Mouse (Mus musculus) lung, postnatal 0 days (tissue): ENCODE results near the gene Gcn1l1. TPM values are rescaled to one million over a fixed set of nuclear protein-coding genes. Genes with fewer than 3 reads are reported as not detected.
A peak's percentile ranks its signal among the peaks of the same experiment; 100 is the strongest.

Experiments used
- ATAC-seq: fragments of 200-750 bp; cut with Nextera tagmentation; 2 replicates; pipeline ENCODE4 v1.8.0; 2017; ENCODE audit warnings: moderate library complexity
- DNase-seq: peaks from one replicate; pipeline ENCODE4 v3.0.0-alpha.2; 2016; ENCODE audit warnings: low spot score
- H3K27ac ChIP-seq: fragments of 300-500 bp; sonication (generic); 2 replicates; pipeline ENCODE4 v1.5.1; 2014; ENCODE audit warnings: antibody characterized with exemption, mild to moderate bottlenecking, low read length, mixed read lengths
- H3K27me3 ChIP-seq: fragments of 300-500 bp; sonication (generic); replicated peaks from 2 replicates; pipeline ENCODE4 v1.6.1; 2014; ENCODE audit warnings: low read length, mixed read lengths; ENCODE audit not compliant: insufficient read depth
- H3K36me3 ChIP-seq: fragments of 300-500 bp; sonication (generic); 2 replicates; pipeline ENCODE4 v1.6.1; 2014; ENCODE audit warnings: low read length, mixed read lengths; ENCODE audit not compliant: insufficient read depth
- H3K4me1 ChIP-seq: fragments of 300-500 bp; sonication (generic); 2 replicates; pipeline ENCODE4 v1.6.1; 2014; ENCODE audit warnings: antibody characterized with exemption, low read depth, low read length, mixed read lengths; ENCODE audit not compliant: insufficient read depth
- H3K4me2 ChIP-seq: fragments of 300-500 bp; sonication (generic); replicated peaks from 2 replicates; pipeline ENCODE4 v1.6.1; 2014; ENCODE audit warnings: low read depth, mild to moderate bottlenecking, low read length, moderate library complexity, mixed read lengths
- H3K4me3 ChIP-seq: fragments of 300-500 bp; sonication (generic); 2 replicates; pipeline ENCODE4 v1.5.1; 2014; ENCODE audit warnings: low read depth, low read length
- H3K9ac ChIP-seq: fragments of 300-500 bp; sonication (generic); replicated peaks from 2 replicates; pipeline ENCODE4 v1.6.1; 2014; ENCODE audit warnings: low read depth, mild to moderate bottlenecking
- H3K9me3 ChIP-seq: fragments of 300-500 bp; sonication (generic); 2 replicates; pipeline ENCODE4 v1.6.1; 2016; ENCODE audit warnings: low read length, mixed read lengths
- CTCF ChIP-seq: IDR thresholded peaks from 2 replicates; pipeline ENCODE4 v1.5.1; 2016; ENCODE audit warnings: antibody characterized with exemption, mild to moderate bottlenecking
- EP300 ChIP-seq: IDR thresholded peaks from 2 replicates; pipeline ENCODE4 v1.6.1; 2016; ENCODE audit warnings: antibody characterized with exemption, mild to moderate bottlenecking, control low read depth
- WGBS: fragments of 180-500 bp; shearing (Covaris S2); extraction: QIAGEN DNeasy Blood & Tissue Kit; methylation state at CpG from one replicate; pipeline ENCODE4 v1.1.7; 2014; 5-methylcytosine and 5-hydroxymethylcytosine counted together
- polyA plus RNA-seq: library from polyadenylated mRNA; unstranded; fragments of >200 nt; fragmentation: Nextera tagmentation; extraction: Ambion mirVana; gene quantifications from 2 replicates; pipeline ENCODE4 v1.2.1, GENCODE M21; 2015

Gene Gcn1l1
- polyA plus RNA-seq, 1 experiment from 2014 or later = 13.1 TPM

DNA sequence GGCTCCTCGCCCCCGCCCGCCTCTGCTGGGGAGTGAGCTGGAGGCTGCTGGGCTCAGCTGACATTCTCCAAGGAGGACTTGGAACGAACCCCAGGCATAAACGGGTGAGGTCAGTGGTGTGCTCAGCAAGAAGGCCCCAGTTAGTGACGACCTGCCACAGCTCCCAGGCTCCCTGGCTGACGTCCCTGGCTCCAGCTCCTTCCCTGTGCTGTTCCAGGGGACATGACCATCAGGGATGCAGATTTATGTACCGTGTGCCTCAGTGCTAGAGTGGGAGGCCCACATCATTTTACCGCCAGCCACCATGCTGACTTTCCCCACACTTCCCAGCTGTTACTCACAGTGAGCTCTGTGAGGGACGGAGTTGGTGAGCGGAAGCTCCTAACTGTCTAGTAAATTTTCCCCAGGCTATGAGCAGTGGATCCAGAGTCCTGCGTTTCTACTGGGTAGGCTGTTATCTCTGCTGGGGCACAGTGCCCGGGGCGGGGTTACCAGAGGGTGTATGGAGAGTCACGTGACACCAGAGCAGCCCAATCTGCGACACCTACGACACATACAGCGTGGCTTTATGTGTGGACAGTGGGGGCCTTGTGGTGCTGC, 33.3 kb upstream of the Gcn1l1 start:
- peak overlapping the region; percentile 19; the same call in 1 of the 2 replicates for H3K4me2 ChIP-seq
- 22% methylated on average over 18 of the region's 18 CpGs for WGBS
- ATAC-seq (peak; percentile 66), DNase-seq (peak; percentile 91)
- H3K9ac ChIP-seq = no peak overlapping the region
- peaks cover 56% of the 10 kb centered on the region for H3K4me1 ChIP-seq
- no peak overlapping the region for H3K4me3 ChIP-seq
- no peaks in the 10 kb centered on the region for H3K36me3 ChIP-seq
- no peaks in the 10 kb centered on the region for H3K27me3 ChIP-seq
- H3K9me3 ChIP-seq = no peaks in the 10 kb centered on the region
- TF ChIP-seq EP300 (no peak), CTCF (no peak)
- peak overlapping the region; percentile 92 for H3K27ac ChIP-seq

DNA sequence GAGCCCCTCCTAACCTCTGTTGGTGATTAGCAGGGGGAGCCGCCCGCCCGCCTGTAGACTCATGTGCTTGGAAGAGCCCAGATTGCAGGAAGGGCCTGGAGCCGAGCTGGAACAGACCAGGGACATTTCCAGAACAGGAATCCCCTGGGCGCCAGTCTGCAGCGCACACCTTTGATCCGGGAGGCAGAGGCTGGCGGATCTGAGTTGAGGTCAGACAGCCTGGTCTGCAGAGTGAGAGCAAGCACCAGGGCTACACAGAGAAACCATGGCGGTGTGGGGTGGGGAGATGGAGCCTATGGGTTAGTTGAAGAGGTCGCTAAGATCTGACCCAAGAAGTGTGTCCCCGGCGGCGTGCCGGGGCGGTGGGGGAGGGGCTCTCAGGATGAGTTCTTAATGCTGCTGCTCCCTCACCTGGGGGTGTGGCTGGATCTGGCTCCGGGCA, 30.7 kb upstream of the Gcn1l1 start:
- ATAC-seq = no peak
- peak; percentile 48 for DNase-seq
- Histone ChIP-seq H3K4me3 (no peak overlapping the region), H3K9ac (no peak overlapping the region), H3K36me3 (no peaks in the 10 kb centered on the region), H3K4me1 (peaks cover 57% of the 10 kb centered on the region), H3K9me3 (no peaks in the 10 kb centered on the region), H3K27me3 (no peaks in the 10 kb centered on the region), H3K4me2 (peak overlapping the region; percentile 25; the same call in 1 of the 2 replicates), H3K27ac (peak overlapping the region; percentile 69)
- TF ChIP-seq CTCF = no peak
- TF ChIP-seq EP300 = 0 out of 2 replicates have a peak, but pooled peaks have one; percentile 28
- WGBS = 25% methylated on average over 15 of the region's 16 CpGs

DNA sequence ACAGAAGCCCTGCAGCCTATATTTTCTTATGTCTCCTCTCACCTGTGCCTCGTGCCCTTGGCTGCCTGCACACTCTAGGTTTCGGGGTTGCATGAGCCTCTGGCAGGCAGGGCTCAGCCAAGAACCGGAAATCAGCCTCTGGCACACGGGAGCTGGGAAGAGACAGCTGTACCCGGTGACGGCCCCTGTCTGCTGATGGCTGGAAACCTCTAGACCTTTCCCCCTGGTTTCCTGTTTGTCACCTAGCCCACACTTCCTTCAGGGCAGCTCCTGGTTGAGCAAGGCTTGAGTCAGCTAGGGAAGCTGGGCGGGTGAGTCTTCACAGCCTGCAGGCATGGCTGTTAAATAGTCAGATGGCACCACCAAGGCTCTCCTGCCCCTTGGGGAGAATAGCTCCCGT, 30.2 kb upstream of the Gcn1l1 start:
- 16% methylated on average over 8 of the region's 8 CpGs for WGBS
- H3K27ac ChIP-seq = peak overlapping the region; percentile 69
- DNase-seq = peak; percentile 82

DNA sequence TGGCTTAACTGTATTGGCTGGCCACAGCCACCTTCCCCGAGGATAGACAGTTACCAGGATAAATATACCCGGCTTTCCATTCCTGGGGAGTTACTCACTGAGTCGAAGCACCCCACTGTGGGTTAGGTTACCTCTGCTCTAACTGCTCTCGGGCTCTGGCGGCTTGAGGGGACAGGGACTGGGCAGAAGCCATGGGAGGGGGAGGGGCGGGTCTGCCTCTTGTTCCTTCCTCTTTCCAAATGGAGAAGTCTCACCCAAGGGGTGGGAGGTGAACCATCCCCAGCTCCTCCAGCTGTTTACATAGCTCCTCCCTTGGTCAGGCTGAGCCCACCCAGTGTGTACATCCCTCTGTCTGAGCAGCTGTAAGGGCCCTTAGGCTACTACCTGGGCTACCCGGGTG, 29.4 kb upstream of the Gcn1l1 start:
- TF ChIP-seq EP300 (no peak), CTCF (no peak)
- 22% methylated on average over 7 of the region's 7 CpGs for WGBS
- peak; percentile 17 for ATAC-seq

More for the DNA sequence above, 30.2 kb upstream of the Gcn1l1 start:
- no peak overlapping the region for H3K4me3 ChIP-seq
- peaks cover 52% of the 10 kb centered on the region for H3K4me1 ChIP-seq
- 0 out of 2 replicates have a peak overlapping the region, but pooled peaks have one; percentile 30 for H3K4me2 ChIP-seq
- H3K9me3 ChIP-seq = no peaks in the 10 kb centered on the region
- TF ChIP-seq EP300 (no peak), CTCF (no peak)
- H3K27me3 ChIP-seq = no peaks in the 10 kb centered on the region
- peak; percentile 27; the same call in 1 of the 2 replicates for ATAC-seq
- no peaks in the 10 kb centered on the region for H3K36me3 ChIP-seq
- H3K9ac ChIP-seq = 0 out of 2 replicates have a peak overlapping the region, but pooled peaks have one; percentile 19

DNA sequence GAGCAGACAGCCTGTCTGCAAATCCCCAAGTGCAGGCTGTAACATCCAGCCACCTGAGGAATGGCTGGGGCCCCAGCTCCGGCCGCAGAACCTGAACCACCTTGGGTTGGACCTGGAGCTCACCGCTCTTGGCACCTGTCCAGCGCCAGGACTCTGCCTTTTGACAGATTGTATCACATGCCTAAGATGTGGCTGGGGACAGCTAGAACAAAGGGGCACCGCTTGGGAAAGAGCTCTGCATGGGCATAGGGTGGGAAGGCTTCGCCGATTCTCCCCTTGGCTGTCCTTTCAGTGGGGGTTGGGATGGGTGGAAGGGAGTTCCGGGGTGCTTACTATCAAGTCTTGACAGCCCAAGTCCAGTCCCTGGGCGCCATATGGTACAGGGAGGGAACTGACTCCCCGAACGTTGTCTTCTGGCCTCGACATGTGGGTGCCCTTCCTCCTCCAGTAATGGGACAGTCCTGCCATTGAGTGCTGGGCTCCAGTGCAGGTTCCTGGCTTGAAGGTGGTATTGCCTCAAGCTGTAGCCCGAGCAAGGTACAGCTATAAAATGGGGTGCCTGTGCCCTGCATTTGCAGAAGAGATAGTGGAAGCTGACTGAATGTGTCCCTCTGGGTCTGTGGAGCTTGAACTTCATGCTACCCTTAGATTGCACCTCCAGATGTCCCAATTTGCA, 26.9 kb upstream of the Gcn1l1 start:
- DNase-seq (no peak), ATAC-seq (no peak)
- Histone ChIP-seq H3K4me1 (peaks cover 31% of the 10 kb centered on the region), H3K36me3 (no peaks in the 10 kb centered on the region), H3K4me3 (no peak overlapping the region), H3K27ac (peak overlapping the region; percentile 14; the same call in 1 of the 2 replicates), H3K27me3 (no peaks in the 10 kb centered on the region), H3K9me3 (no peaks in the 10 kb centered on the region), H3K9ac (0 out of 2 replicates have a peak overlapping the region, but pooled peaks have one; percentile 2), H3K4me2 (0 out of 2 replicates have a peak overlapping the region, but pooled peaks have one; percentile 19)
- WGBS = 58% methylated on average over 13 of the region's 13 CpGs
- TF ChIP-seq EP300 (no peak), CTCF (no peak)

More for the DNA sequence above, 29.4 kb upstream of the Gcn1l1 start:
- Histone ChIP-seq H3K36me3 (no peaks in the 10 kb centered on the region), H3K27ac (peak overlapping the region; percentile 69), H3K4me2 (peak overlapping the region; percentile 30), H3K9ac (0 out of 2 replicates have a peak overlapping the region, but pooled peaks have one; percentile 19), H3K4me3 (no peak overlapping the region), H3K4me1 (peaks cover 44% of the 10 kb centered on the region), H3K9me3 (no peaks in the 10 kb centered on the region), H3K27me3 (no peaks in the 10 kb centered on the region)
- DNase-seq = peak; percentile 64

DNA sequence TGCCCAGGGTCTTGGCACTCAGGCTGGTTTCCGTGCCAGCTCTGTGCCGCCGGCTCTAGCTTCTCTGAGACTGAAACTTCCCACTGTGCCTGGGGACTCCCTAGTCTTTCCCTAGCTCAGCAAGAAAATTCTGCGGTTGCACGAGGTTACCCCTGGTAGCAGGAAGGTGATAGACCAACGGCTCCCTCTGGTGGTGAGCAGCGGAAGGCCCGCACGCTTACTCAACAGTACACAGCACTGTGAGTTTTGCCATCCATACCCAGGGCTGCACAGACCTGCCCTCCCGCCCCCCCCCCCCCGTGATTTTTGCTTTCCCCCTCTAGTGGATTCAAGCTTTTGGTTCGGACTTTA, 26.4 kb upstream of the Gcn1l1 start:
- H3K27ac ChIP-seq = peak overlapping the region; percentile 33; the same call in 1 of the 2 replicates
- peaks cover 36% of the 10 kb centered on the region for H3K4me1 ChIP-seq
- no peaks in the 10 kb centered on the region for H3K27me3 ChIP-seq
- DNase-seq (peak; percentile 95), ATAC-seq (peak; percentile 61)
- H3K4me2 ChIP-seq = 0 out of 2 replicates have a peak overlapping the region, but pooled peaks have one; percentile 19
- under 1% methylated on average over 12 of the region's 12 CpGs for WGBS
- 0 out of 2 replicates have a peak overlapping the region, but pooled peaks have one; percentile 2 for H3K9ac ChIP-seq
- no peaks in the 10 kb centered on the region for H3K36me3 ChIP-seq
- H3K9me3 ChIP-seq = no peaks in the 10 kb centered on the region
- H3K4me3 ChIP-seq = no peak overlapping the region
- TF ChIP-seq EP300 (no peak), CTCF (peak; percentile 95)
